Mouse (Mus musculus) hematopoietic stem cell, adult 5-6 weeks (primary cell): ENCODE data around the gene Gm17304. TPM values are rescaled to one million over a fixed set of nuclear protein-coding genes. Genes with fewer than 3 reads are reported as not detected.
A peak's percentile ranks its signal among the peaks of the same experiment; 100 is the strongest.

Experiments used
- ATAC-seq, 2 experiments: fragments of 125-278 bp in 1 of 2; replicated peaks in 1 of 2; 2 replicates each; pipeline ENCODE4 v1.8.0; 2016 to 2017; ENCODE audit warnings: inconsistent platforms in 2 of 2, mild to moderate bottlenecking in 2 of 2, moderate number of reproducible peaks in 2 of 2, low read depth in 1 of 2, moderate TSS enrichment in 1 of 2; ENCODE audit not compliant: low FRiP score in 2 of 2, poor library complexity in 2 of 2, severe bottlenecking in 2 of 2, insufficient read depth in 1 of 2, low TSS enrichment in 1 of 2
- total RNA-seq: library from RNA; stranded (forward); fragments of 172-1452, 232-1000 nt; gene quantifications from 2 replicates; pipeline ENCODE4 v1.2.3, GENCODE M21; 2017

Gene Gm17304
- not detected in 2 replicates for total RNA-seq

DNA sequence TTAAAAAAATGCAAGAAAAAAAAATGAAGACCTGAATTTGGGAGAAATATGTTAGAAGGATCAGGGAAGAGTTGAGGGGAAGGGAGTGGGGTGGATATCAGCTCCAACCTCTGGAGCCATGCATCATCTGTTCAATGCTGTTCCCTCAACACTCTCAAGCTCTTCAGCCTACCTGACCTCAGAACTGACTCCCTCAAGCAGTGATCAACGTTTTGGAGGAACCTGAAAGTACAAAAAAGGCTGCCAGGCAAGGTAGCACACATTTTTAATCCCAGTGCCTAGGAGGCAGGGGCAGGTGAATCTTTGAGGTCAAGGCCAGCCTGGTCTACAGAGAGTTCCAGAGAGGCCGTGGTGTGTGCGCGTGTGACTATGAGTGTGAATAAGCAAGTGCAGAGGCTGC, at the start of gene Gm17304:
Gm17304 (plus strand) TSS at position 301 of the 400 bp plus-strand sequence.
- no peak for ATAC-seq

DNA sequence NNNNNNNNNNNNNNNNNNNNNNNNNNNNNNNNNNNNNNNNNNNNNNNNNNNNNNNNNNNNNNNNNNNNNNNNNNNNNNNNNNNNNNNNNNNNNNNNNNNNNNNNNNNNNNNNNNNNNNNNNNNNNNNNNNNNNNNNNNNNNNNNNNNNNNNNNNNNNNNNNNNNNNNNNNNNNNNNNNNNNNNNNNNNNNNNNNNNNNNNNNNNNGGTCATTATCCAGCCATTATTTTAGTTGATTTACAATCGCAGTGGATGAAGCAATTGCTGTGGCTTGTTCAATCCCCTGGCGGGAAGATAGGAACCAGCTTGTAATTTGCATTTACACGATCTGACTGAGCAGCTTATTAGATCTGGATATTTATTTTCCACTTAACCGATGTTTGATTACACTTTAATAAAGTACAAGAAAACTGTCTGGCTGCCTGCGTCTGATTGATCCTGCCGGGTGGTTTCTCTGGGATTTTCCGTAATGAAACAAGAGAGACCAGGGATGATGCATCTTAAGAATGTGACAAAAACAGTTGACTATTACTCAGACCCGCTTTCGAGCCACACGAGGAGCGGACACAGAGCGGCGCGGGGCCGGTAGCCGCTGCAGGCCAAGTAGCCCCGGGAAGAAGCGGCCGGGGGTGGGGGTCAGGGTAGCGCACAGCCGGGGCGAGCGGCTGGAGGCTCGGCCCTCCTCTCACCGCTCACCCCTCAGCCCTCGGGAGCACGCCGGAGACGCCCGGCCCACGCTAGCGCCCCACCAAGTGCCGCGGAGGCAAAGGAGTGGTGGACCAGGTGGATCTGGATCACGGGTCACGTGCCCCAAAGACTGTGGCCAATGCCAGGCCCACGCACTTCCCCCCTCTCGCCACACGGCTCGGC, 48.0 kb upstream of the Gm17304 start:
- ATAC-seq, result peak in 1 of 2 experiments; percentile 30; a peak in 1 of 4 replicates

- no peak for ATAC-seq
These were observed 47.4 kb upstream of the Gm17304 start for GRCm38 (mm10) chr5:106561499-106561822.

DNA sequence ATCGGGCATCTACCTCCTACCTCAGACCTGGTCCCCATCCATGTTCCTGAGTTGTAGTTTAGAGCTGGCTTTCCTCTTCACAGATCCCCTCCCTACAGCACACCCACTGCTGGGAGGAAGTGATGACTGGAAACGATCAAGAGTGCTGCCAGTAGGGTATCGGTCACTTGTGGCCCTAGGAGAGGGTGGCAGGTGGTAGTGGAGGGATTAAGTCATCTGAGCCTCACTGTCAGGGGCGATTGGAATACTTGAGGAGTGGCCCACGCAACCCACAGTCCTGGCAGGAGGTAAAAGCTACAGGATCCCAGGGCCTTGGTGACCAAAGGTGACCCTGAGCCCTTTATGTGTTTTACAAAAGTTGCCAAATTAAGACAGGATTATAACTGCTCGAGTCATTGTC, 42.9 kb upstream of the Gm17304 start:
- no peak for ATAC-seq

- ATAC-seq, result no peak
These were observed 34.9 kb upstream of the Gm17304 start for GRCm38 (mm10) chr5:106573742-106574559.

DNA sequence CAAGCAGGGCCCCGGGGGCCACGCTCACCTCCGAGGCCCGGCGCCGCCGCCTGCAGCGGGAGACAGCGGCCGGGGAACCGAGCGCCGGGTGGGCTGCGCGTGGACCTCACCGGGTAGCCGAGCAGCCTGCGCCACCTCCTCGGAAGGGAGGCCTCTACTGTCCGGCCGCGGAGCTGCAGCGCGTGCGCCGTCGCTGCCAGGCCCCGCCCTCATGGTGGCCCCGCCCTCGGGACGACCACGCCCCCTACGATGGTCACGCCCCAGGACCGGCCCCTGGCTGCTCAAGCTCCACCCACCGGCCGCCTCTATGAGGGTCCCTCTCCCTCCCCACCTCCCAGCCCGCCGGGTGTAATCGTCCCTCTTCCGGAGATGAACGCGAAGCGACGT, 34.3 kb upstream of the Gm17304 start:
- ATAC-seq, result peak; percentile 68 to 89

DNA sequence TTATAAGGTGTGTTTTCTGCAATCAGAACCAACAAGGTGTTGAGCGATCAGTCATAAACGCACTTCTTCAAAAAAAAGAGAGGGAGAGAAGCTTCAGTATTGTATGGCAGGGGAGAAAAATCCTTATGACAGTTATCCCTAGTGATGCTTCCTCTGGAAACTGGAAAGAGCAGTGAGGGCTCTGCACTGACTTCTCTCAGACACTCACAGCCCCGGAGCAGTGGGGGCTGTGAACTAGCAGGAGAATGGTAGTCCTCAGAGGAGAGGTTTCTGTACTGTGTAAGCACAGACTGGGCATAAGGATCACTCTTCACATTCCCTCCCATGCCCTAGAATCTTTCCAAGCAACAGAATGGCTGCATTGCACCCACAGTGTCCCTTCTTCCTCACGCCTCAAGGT, 33.8 kb upstream of the Gm17304 start:
- ATAC-seq, result no peak

DNA sequence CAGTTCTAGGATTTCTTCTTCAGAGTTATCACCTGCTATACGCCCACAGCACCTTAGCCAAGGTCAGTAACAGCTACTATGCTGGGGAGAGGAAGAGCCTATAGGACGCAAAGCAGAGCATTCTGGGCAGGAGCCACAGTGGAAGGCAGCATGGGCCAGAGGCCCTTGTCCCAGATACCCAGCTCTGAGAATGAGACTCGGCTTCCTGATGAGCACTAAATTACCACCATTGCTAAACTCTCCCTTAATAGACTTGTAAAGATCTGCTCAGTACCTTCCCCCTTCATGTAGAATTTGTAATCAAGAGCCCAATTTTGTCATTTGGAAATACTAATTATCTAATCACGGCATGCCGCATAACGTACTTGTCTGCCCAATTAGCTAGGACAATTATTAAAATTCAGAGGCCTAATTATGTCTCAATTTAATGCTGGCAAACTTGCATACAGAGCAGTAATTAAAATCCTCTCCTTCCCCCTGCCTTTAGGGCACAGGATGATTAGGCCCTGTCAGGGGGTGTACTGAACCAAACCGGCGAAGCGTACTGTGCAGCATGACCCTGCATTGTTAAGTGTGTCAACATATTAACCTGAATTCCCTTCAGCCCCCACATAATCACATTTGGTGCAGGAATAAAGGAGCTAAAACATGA, 31.5 kb upstream of the Gm17304 start:
- ATAC-seq, result no peak

- no peak for ATAC-seq
These were observed 28.0 kb upstream of the Gm17304 start for GRCm38 (mm10) chr5:106580943-106581342.

DNA sequence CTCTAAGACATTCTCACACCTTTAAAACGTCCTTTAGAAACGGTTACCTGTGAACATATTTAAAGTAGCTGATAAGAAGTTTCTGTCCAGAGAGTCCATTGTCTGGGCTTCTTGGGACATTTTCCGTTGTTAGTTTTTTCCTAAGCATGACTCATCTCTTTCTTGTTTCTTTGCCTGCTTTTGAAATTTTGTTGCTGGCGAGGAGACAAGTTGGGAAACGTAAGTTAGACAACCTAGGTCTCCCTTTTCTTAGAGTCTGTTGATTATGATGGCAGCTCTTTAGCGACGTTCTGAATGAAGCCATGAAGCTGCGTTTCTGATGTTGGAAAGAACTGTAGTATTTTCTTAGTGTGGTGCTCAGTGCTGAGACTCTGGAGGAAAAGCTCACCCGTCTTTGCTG, 19.9 kb upstream of the Gm17304 start:
- ATAC-seq, result no peak

DNA sequence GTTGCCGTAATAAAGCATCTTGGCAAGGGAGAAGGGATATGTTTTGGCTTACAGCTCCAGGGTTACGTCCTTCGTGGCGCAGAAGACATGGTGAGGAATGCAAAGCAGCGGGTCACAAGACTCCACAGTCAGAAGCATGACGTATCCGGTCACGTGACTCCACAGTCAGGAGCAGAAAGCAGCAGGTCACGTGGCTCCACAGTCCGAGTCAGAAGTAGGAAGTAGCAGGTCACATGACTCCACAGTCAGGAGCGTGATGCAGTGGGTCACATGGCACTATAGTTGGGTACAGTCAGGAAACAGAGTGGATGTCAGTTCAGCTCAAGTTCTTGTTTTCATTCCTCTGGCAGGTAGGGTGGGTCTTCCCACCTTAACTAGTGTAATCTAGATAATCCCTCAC, 19.2 kb upstream of the Gm17304 start:
- no peak for ATAC-seq

- ATAC-seq, result no peak
These were observed 18.2 kb upstream of the Gm17304 start for GRCm38 (mm10) chr5:106590686-106591085.

DNA sequence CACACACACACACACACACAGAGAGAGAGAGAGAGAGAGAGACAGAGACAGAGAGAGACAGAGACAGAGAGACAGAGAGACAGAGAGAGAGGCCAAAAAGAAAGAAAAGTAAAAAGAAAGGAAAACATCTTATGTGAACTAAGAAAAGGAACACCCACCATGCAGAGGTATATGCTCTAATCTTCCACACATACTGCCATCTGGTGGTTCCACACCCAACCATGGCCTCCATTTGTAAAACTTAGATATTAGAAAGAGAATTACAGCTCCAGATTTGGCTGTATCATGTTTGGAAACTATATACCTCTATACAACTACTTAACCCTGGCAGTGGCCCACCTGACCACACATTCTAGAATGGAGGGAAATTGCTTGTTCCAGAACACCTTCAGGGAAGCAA, 14.5 kb upstream of the Gm17304 start:
- no peak for ATAC-seq

DNA sequence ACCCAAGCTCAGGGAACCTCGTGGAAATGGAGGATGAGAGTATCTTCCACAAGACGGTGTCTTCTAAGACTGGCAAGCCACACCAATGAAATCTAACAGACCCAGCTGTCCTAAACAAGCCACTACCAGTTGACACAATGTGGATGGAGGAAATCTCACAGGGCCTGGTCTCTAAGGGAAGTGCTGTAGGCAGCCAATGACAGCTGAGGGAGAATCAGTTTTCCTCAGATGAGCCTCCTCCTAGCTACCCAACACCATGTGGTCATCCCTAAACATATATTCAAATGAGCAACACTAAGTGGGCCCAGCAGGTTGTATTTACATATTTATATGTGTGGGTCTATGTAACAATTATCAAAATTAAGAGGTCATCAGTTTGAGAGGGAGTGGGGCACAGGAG, 11.4 kb upstream of the Gm17304 start:
- ATAC-seq, result no peak

- no peak for ATAC-seq
These were observed 9.4 kb upstream of the Gm17304 start for GRCm38 (mm10) chr5:106599482-106599881.

DNA sequence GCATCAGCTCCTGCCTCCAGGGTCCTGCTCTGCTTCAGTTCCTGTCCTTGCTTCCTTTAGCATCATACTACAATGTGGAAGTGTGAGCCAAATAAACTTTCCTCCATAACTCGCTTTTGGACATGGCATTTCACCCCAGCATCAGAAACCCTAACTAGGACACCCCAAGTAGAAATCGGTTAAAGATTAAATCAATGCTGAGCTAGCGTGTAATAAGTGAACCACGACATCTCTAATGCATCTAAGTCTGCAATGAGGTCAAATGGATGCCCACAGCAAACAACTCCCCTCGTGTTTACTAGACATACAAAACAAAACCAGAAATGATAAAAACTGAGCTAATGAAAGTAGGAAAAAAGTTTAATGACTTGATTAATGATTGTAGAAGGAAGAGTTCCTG, 4.5 kb upstream of the Gm17304 start:
- ATAC-seq, result no peak

- no peak for ATAC-seq
These were observed 3.8 kb upstream of the Gm17304 start for GRCm38 (mm10) chr5:106605096-106605495.

GRCm38 (mm10) chr5:106607081-106607480, 1.8 kb upstream of the Gm17304 start:
- ATAC-seq, result no peak
